Mouse (Mus musculus): ENCODE data around the gene Mcat. TPM values are rescaled to one million over a fixed set of nuclear protein-coding genes. Genes with fewer than 3 reads are reported as not detected.

The Mcat gene
- polyA plus RNA-seq, 1 experiment from 2014 or later = 24.9 TPM

GRCm38 (mm10) chr15:83584741-83585220 lies 21.2 kb upstream of the Mcat start:
- Histone ChIP-seq H3K27me3 (ENCODE audit: control insufficient read depth, insufficient read depth, low read length) (no peaks in the 10 kb centered on the region), H3K36me3 (ENCODE audit: control insufficient read depth, insufficient read depth, low read length) (peaks cover 35% of the 10 kb centered on the region), H3K9ac (ENCODE audit: low read length) (no peak overlapping the region), H3K27ac (replicated peaks) (no peak overlapping the region), H3K4me3 (ENCODE audit: low read depth, low read length) (no peak overlapping the region), H3K4me1 (replicated peaks; ENCODE audit: control insufficient read depth, insufficient read depth) (no peaks in the 10 kb centered on the region), H3K9me3 (ENCODE audit: control insufficient read depth, low read length) (0 out of 2 replicates have a peak, but pooled peaks cover 4% of the 10 kb centered on the region), H3K4me2 (replicated peaks; ENCODE audit: low read depth) (no peak overlapping the region)
- ATAC-seq (ENCODE audit: low FRiP score, low TSS enrichment) (no peak), DNase-seq (ENCODE audit: low spot score) (no peak)
- TF ChIP-seq CTCF (IDR thresholded peaks at IDR 0.05; ENCODE audit: low read depth) (no peak), EP300 (optimal IDR thresholded peaks at IDR 0.05) (no peak)
- 79% methylated on average over 6 of the region's 6 CpGs for WGBS

- Histone ChIP-seq H3K36me3 (ENCODE audit: control insufficient read depth, insufficient read depth, low read length) (peaks cover 43% of the 10 kb centered on the region), H3K4me2 (replicated peaks; ENCODE audit: low read depth) (no peak overlapping the region), H3K27ac (replicated peaks) (no peak overlapping the region), H3K4me1 (replicated peaks; ENCODE audit: control insufficient read depth, insufficient read depth) (no peaks in the 10 kb centered on the region), H3K27me3 (ENCODE audit: control insufficient read depth, insufficient read depth, low read length) (no peaks in the 10 kb centered on the region), H3K4me3 (ENCODE audit: low read depth, low read length) (no peak overlapping the region), H3K9me3 (ENCODE audit: control insufficient read depth, low read length) (0 out of 2 replicates have a peak, but pooled peaks cover 4% of the 10 kb centered on the region), H3K9ac (ENCODE audit: low read length) (no peak overlapping the region)
- peak; percentile 35 for ATAC-seq (ENCODE audit: low FRiP score, low TSS enrichment)
- TF ChIP-seq CTCF (IDR thresholded peaks at IDR 0.05; ENCODE audit: low read depth) (peak; percentile 74), EP300 (optimal IDR thresholded peaks at IDR 0.05) (no peak)
- WGBS = 68% methylated on average over 8 of the region's 8 CpGs
- peak; percentile 66 for DNase-seq (ENCODE audit: low spot score)
These were observed 20.0 kb upstream of the Mcat start for GRCm38 (mm10) chr15:83583419-83584156.

DNA sequence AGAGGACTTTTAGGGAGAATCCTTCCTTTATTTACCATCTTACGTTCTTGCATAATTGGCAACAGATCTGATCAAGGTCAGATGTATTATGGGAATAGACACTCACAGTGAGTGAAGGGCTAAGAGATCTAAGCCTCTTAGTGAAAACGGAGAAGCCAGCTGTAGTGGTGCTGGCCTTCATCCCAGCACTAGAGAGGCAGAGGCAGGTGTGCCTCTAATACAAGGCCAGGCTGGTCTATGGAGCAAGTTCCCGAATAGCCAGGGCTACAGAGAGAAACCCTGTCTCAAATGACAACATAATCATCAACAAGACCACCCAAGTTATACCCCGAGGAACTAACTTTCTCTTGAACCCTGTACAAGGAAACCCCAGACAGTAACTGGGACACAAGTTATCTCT lies 19.3 kb upstream of the Mcat start:
- ATAC-seq (ENCODE audit: low FRiP score, low TSS enrichment) (no peak), DNase-seq (ENCODE audit: low spot score) (no peak)
- Histone ChIP-seq H3K4me1 (replicated peaks; ENCODE audit: control insufficient read depth, insufficient read depth) (no peaks in the 10 kb centered on the region), H3K9me3 (ENCODE audit: control insufficient read depth, low read length) (0 out of 2 replicates have a peak, but pooled peaks cover 4% of the 10 kb centered on the region), H3K27me3 (ENCODE audit: control insufficient read depth, insufficient read depth, low read length) (no peaks in the 10 kb centered on the region), H3K36me3 (ENCODE audit: control insufficient read depth, insufficient read depth, low read length) (peaks cover 46% of the 10 kb centered on the region), H3K9ac (ENCODE audit: low read length) (no peak overlapping the region), H3K27ac (replicated peaks) (no peak overlapping the region), H3K4me2 (replicated peaks; ENCODE audit: low read depth) (no peak overlapping the region), H3K4me3 (ENCODE audit: low read depth, low read length) (no peak overlapping the region)
- TF ChIP-seq EP300 (optimal IDR thresholded peaks at IDR 0.05) (no peak), CTCF (IDR thresholded peaks at IDR 0.05; ENCODE audit: low read depth) (no peak)
- 85% methylated on average over 4 of the region's 4 CpGs for WGBS

DNA sequence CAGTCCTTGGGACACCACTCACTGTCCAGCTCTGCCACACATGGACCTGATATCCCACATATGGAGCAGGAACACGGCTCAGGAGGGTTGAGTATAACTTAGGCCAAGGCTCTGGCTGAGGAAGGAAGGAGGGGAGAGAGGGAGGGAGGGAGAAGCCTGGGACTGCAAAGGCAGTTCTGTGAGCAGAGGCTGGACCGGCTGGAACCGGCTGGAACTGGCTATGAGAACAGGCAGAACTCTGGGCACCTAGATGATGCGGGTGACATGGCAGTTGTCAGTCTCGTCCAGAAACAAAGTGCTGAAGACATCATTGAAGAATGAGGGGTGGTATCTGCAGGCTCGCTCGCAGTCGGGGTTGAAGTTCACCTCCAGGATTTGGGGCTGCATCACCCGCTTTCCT lies 13.1 kb upstream of the Mcat start:
- H3K4me1 ChIP-seq (replicated peaks; ENCODE audit: control insufficient read depth, insufficient read depth) = no peaks in the 10 kb centered on the region
- H3K4me3 ChIP-seq (ENCODE audit: low read depth, low read length) = no peak overlapping the region
- no peaks in the 10 kb centered on the region for H3K27me3 ChIP-seq (ENCODE audit: control insufficient read depth, insufficient read depth, low read length)
- H3K9me3 ChIP-seq (ENCODE audit: control insufficient read depth, low read length) = no peaks in the 10 kb centered on the region
- peaks cover 29% of the 10 kb centered on the region for H3K36me3 ChIP-seq (ENCODE audit: control insufficient read depth, insufficient read depth, low read length)
- no peak for TF ChIP-seq EP300 (optimal IDR thresholded peaks at IDR 0.05)
- TF ChIP-seq CTCF (IDR thresholded peaks at IDR 0.05; ENCODE audit: low read depth) = no peak
- 86% methylated on average over 9 of the region's 9 CpGs for WGBS
- no peak for ATAC-seq (ENCODE audit: low FRiP score, low TSS enrichment)
- no peak overlapping the region for H3K4me2 ChIP-seq (replicated peaks; ENCODE audit: low read depth)
- no peak overlapping the region for H3K27ac ChIP-seq (replicated peaks)
- DNase-seq (ENCODE audit: low spot score) = no peak
- H3K9ac ChIP-seq (ENCODE audit: low read length) = no peak overlapping the region

DNA sequence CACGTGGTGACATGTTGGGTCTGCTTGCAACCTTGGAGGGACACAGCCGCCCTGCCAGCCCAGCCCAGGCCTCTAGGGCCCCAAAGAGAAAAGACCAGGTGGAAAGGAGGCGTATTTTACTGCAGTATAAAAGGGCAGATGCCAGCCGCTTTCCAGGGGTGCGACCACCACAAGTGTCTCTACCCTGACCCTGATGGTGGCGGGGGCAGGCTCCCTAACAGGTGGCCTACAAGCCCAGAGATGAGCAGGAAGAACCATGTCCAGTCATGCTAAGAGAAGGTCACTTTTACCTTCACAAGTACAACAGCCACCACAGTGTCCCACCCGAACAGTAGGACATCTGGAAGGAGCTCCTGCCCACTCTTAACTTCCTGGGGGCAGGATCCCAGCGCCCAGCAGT lies 12.0 kb upstream of the Mcat start:
- Histone ChIP-seq H3K4me1 (replicated peaks; ENCODE audit: control insufficient read depth, insufficient read depth) (no peaks in the 10 kb centered on the region), H3K9ac (ENCODE audit: low read length) (no peak overlapping the region), H3K4me3 (ENCODE audit: low read depth, low read length) (no peak overlapping the region), H3K27ac (replicated peaks) (no peak overlapping the region; the same call in 1 of the 2 replicates), H3K9me3 (ENCODE audit: control insufficient read depth, low read length) (no peaks in the 10 kb centered on the region), H3K4me2 (replicated peaks; ENCODE audit: low read depth) (no peak overlapping the region), H3K36me3 (ENCODE audit: control insufficient read depth, insufficient read depth, low read length) (peaks cover 26% of the 10 kb centered on the region), H3K27me3 (ENCODE audit: control insufficient read depth, insufficient read depth, low read length) (no peaks in the 10 kb centered on the region)
- ATAC-seq (ENCODE audit: low FRiP score, low TSS enrichment) (no peak), DNase-seq (ENCODE audit: low spot score) (no peak)
- TF ChIP-seq CTCF (IDR thresholded peaks at IDR 0.05; ENCODE audit: low read depth) (no peak), EP300 (optimal IDR thresholded peaks at IDR 0.05) (no peak)
- 83% methylated on average over 8 of the region's 8 CpGs for WGBS

- Histone ChIP-seq H3K36me3 (ENCODE audit: control insufficient read depth, insufficient read depth, low read length) (peaks cover 22% of the 10 kb centered on the region), H3K27ac (replicated peaks) (peak overlapping the region; percentile 30; the same call in 1 of the 2 replicates), H3K9me3 (ENCODE audit: control insufficient read depth, low read length) (no peaks in the 10 kb centered on the region), H3K4me1 (replicated peaks; ENCODE audit: control insufficient read depth, insufficient read depth) (no peaks in the 10 kb centered on the region), H3K4me2 (replicated peaks; ENCODE audit: low read depth) (no peak overlapping the region), H3K9ac (ENCODE audit: low read length) (no peak overlapping the region), H3K4me3 (ENCODE audit: low read depth, low read length) (no peak overlapping the region), H3K27me3 (ENCODE audit: control insufficient read depth, insufficient read depth, low read length) (no peaks in the 10 kb centered on the region)
- no peak for TF ChIP-seq EP300 (optimal IDR thresholded peaks at IDR 0.05)
- TF ChIP-seq CTCF (IDR thresholded peaks at IDR 0.05; ENCODE audit: low read depth) = no peak
- DNase-seq (ENCODE audit: low spot score) (no peak), ATAC-seq (ENCODE audit: low FRiP score, low TSS enrichment) (no peak; the same call in 1 of the 2 replicates)
- 57% methylated on average over 6 of the region's 6 CpGs for WGBS
These were observed 11.3 kb upstream of the Mcat start for GRCm38 (mm10) chr15:83574731-83575351.

All from stomach, postnatal 0 days (tissue).